Mouse (Mus musculus): ENCODE data around the gene Srsf10. TPM values are rescaled to one million over a fixed set of nuclear protein-coding genes. Genes with fewer than 3 reads are reported as not detected.

Srsf10 gene
- total RNA-seq, 2 experiments from 2014 or later = 25.6 to 27.0 TPM

GRCm38 (mm10) chr4:135883881-135884516 lies 28.5 kb downstream of the Srsf10 start:
- no peak for DNase-seq (ENCODE audit: low spot score)

- no peak for DNase-seq (ENCODE audit: low spot score)
These were observed 29.0 kb downstream of the Srsf10 start for GRCm38 (mm10) chr4:135884531-135884930.

- DNase-seq (ENCODE audit: low spot score) = no peak
These were observed 30.1 kb downstream of the Srsf10 start for GRCm38 (mm10) chr4:135885676-135886075.

- no peak for DNase-seq (ENCODE audit: low spot score)
These were observed 30.6 kb downstream of the Srsf10 start for GRCm38 (mm10) chr4:135886184-135886583.

GRCm38 (mm10) chr4:135888448-135889057 lies 33.0 kb downstream of the Srsf10 start:
- no peak for DNase-seq (ENCODE audit: low spot score)

- DNase-seq (ENCODE audit: low spot score) = no peak
These were observed 33.8 kb downstream of the Srsf10 start for GRCm38 (mm10) chr4:135889146-135889883.

GRCm38 (mm10) chr4:135889884-135890283 lies 34.3 kb downstream of the Srsf10 start:
- DNase-seq (ENCODE audit: low spot score) = peak; percentile 77

GRCm38 (mm10) chr4:135891539-135891938 lies 36.0 kb downstream of the Srsf10 start:
- DNase-seq (ENCODE audit: low spot score) = no peak

- DNase-seq (ENCODE audit: low spot score) = no peak
These were observed 37.3 kb downstream of the Srsf10 start for GRCm38 (mm10) chr4:135892884-135893283.

- no peak for DNase-seq (ENCODE audit: low spot score)
These were observed 39.6 kb downstream of the Srsf10 start, which contains the start of gene Cnr2 for GRCm38 (mm10) chr4:135895071-135895571. Cnr2 (plus strand) TSS chr4:135895394.

- no peak for DNase-seq (ENCODE audit: low spot score)
These were observed 40.6 kb downstream of the Srsf10 start for GRCm38 (mm10) chr4:135896157-135896556.

- DNase-seq (ENCODE audit: low spot score) = no peak
These were observed 43.0 kb downstream of the Srsf10 start for GRCm38 (mm10) chr4:135898380-135899049.

- no peak for DNase-seq (ENCODE audit: low spot score)
These were observed 43.5 kb downstream of the Srsf10 start for GRCm38 (mm10) chr4:135899050-135899448.

GRCm38 (mm10) chr4:135900008-135900407 lies 44.5 kb downstream of the Srsf10 start:
- DNase-seq (ENCODE audit: low spot score) = no peak

- no peak for DNase-seq (ENCODE audit: low spot score)
These were observed 47.2 kb downstream of the Srsf10 start for GRCm38 (mm10) chr4:135902606-135903242.

GRCm38 (mm10) chr4:135904810-135905209 lies 49.3 kb downstream of the Srsf10 start:
- no peak for DNase-seq (ENCODE audit: low spot score)

GRCm38 (mm10) chr4:135906633-135907032 lies 51.1 kb downstream of the Srsf10 start:
- DNase-seq (ENCODE audit: low spot score) = no peak

GRCm38 (mm10) chr4:135909326-135910066 lies 53.9 kb downstream of the Srsf10 start:
- DNase-seq (ENCODE audit: low spot score) = no peak

GRCm38 (mm10) chr4:135911531-135911930 lies 56.0 kb downstream of the Srsf10 start:
- no peak for DNase-seq (ENCODE audit: low spot score)

GRCm38 (mm10) chr4:135912164-135912563 lies 56.6 kb downstream of the Srsf10 start:
- DNase-seq (ENCODE audit: low spot score) = no peak

GRCm38 (mm10) chr4:135912835-135913234 lies 57.3 kb downstream of the Srsf10 start:
- no peak for DNase-seq (ENCODE audit: low spot score)

Data from gastrocnemius, adult 18-20 months (tissue).